Mouse (Mus musculus): ENCODE measurements around the gene Lnpk.

Gene Lnpk

DNA sequence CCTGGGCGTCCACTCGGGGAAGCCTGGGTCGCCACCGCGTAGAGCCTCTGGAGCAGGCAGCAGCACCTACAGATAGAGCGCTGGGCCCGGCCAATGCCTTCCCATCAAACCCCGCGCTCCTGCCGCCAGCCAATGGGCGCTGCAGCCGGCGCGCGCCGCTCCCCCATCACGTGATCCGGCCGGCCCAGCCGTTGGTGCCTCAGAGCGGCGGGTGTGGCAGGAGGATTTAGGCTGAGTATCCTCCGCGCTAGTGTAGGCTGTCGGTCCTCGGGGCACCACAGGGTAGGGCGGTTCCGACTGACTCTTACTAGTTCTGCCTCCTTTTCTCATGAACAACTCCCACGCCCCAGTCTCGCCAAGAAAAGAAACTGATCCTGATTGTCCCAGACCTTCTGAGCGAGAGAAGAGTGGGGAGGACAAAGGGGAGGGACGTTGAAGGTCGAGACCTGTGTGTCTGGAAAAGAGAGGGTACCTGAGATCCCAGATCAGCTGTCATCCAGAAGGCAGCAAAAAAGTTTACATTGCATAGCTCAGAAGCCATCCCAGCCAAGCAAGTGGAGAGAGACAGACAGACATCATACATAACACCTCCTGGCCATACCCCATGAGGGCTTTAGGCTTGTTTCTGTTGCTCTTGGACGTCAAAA is at the start of gene Lnpk:
Lnpk (minus strand) TSS at position 593 of the 647 bp plus-strand sequence.
- peak; percentile 97 for DNase-seq (ENCODE audit: low read depth, low spot score)

GRCm38 (mm10) chr2:74620368-74620767 is 41.1 kb upstream of the Lnpk start:
- DNase-seq (ENCODE audit: low read depth, low spot score) = no peak

DNA sequence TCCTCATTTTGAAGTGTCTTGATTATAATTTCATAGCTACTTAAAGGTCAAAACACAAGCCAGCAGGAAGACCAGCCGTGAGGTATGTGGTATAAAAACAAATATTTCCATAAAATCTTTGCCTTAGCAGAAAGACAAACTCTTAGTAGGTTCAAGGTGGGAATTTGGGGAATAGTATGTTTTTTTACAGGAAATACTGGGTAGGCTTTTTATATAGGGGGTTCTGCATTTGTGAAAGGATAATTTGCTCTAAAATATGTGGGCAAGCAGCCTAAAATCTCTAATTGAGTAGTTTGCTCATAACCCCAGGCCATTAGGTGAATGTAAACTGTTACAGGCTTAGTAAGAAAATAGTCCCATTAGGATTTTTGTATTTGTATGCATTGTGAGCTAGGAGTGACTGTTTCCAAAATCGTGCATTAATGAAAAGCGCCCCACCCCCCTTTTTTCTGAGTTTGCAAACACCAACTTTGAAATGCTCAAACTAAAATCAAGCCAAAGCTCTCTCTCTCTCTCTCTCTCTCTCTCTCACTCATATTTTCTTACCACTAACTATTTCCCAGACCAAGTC is 40.5 kb upstream of the Lnpk start:
- DNase-seq (ENCODE audit: low read depth, low spot score) = no peak

DNA sequence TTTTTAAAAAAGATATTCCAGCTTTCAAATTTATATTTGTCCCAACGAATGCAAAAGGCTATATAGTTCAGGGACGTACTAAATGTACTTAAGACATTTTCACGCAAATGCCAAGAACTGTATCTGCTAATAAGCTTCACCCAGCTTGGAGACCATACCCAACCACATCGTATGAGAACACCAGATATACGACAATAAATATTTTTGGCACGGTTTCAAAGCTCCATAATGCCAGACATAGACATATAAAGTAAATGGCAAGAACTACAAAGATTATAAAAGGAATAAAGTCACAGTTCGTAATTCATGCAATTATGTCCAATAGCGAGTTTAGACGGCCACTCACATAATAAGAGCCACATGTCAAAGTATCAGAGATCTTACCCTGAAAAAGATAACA is 38.5 kb upstream of the Lnpk start:
- DNase-seq (ENCODE audit: low read depth, low spot score) = no peak

- DNase-seq (ENCODE audit: low read depth, low spot score) = peak; percentile 7
These were observed 32.2 kb upstream of the Lnpk start for GRCm38 (mm10) chr2:74611406-74611805.

DNA sequence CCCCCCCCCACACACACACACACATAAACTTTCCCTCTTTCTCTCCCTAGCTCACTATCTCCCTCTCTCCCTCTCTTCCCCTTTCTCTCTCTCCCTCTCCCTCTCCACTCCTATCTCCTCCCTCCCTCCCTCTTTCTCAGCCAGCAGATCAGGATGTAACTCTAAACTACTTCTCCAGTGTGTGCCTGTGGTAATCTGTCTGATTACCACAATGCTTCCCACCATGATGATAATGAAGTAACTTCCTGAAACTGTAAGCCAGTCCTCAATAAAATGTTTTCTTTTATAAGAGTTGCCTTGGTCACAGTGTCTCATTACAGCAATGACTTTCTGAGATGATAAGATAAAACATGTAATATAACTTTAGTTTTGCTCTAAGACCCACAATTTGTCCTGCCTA is 30.1 kb upstream of the Lnpk start:
- DNase-seq (ENCODE audit: low read depth, low spot score) = no peak

- no peak for DNase-seq (ENCODE audit: low read depth, low spot score)
These were observed 27.0 kb upstream of the Lnpk start for GRCm38 (mm10) chr2:74606087-74606760.

DNA sequence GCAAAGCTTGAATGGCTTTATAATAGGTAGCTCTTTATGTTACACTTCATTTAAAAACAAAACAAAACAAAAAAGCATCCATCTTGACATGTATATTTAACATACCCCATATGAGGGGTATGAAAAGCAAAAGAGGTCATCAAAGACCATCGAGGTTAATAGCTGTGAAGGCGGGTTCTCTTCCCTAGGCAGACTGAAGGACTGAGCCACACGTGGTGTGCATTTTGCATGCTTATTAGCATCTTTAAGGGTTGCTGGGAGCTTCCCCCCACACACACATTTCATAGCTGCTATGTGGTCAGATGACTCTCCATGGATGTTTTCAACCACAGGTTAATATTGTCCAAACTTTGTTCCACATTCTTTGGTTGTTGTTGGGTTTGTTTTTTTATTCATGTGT is 24.8 kb upstream of the Lnpk start:
- DNase-seq (ENCODE audit: low read depth, low spot score) = no peak

DNA sequence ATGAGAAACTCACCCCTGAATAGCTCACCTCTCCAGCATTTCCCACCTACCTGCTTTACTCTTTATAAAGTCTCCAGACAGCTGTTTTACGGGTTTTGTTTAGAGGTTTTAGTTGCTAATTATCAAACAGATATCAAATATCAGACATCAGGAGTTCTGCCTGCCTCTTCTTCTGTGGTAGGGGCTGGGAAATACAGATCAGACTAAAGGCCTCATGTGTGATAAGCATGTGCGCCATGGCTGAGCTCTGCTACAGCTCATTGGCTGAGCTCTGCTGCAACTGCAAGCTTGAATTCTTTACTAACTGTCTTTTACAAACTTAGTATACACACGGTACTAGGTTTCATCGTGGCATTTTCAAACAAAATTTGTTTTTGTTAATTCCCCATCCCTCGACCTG is 23.2 kb upstream of the Lnpk start:
- no peak for DNase-seq (ENCODE audit: low read depth, low spot score)

DNA sequence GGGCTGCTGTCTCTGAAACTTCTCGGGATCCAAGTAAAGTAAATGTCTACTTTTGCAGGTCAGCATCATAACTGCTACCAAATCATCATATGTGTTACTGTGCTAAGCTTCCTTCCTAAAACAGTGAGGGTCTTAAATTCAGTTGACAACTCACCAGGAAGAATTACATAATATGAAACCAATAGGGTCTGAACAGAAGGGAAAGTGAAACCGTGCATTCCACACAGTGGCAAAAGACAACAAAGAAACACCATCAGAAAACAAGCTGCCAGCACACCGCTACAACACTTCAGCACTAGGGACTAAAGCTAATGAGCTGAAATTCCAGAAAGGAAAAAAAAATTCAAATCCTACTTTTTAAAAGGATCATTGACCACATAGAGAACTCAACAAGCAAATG is 17.9 kb upstream of the Lnpk start:
- no peak for DNase-seq (ENCODE audit: low read depth, low spot score)

DNA sequence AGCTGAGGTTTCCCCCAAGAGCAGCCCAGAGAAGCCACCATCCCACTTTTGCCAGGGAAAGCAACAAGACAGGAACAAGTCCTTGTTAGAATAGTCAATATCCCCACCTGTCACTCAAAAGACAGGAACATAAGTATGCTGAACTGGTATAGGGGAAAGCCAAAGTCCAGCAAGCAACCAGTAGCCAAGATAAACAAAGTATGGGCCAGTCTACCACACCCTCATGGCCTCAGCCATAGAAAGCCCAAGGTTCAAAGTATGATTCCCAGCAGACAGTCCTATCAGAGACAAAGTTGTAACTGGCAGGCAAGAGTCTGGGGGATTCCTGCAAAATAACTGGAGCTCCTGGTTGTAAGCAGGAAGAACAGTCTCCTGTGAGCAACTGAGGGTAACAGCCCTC is 16.9 kb upstream of the Lnpk start:
- DNase-seq (ENCODE audit: low read depth, low spot score) = no peak

- peak; percentile 61 for DNase-seq (ENCODE audit: low read depth, low spot score)
These were observed 941 bp downstream of the Lnpk start for GRCm38 (mm10) chr2:74578146-74578842.

GRCm38 (mm10) chr2:74570390-74570789 is 8.8 kb downstream of the Lnpk start:
- DNase-seq (ENCODE audit: low read depth, low spot score) = no peak

DNA sequence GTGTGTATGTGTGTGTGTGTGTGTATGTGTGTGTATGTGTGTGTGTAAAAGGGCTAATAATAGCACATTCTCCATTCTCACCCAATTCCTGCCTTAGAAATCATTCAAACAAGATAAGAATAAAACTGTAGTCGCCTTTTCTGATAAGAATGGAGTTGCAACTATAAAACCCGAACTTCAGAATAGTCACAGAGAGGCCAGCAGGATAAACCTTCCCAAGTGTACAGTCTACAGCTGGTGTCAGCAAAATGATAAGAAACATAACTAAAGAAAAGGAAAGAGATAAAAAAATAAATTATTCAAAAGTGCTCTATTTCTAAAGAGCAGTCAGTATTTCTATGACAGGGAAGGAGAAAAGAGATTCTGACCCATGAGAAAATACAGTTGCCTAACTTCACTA is 19.4 kb downstream of the Lnpk start:
- DNase-seq (ENCODE audit: low read depth, low spot score) = no peak

- no peak for DNase-seq (ENCODE audit: low read depth, low spot score)
These were observed 20.1 kb downstream of the Lnpk start for GRCm38 (mm10) chr2:74559092-74559491.

DNA sequence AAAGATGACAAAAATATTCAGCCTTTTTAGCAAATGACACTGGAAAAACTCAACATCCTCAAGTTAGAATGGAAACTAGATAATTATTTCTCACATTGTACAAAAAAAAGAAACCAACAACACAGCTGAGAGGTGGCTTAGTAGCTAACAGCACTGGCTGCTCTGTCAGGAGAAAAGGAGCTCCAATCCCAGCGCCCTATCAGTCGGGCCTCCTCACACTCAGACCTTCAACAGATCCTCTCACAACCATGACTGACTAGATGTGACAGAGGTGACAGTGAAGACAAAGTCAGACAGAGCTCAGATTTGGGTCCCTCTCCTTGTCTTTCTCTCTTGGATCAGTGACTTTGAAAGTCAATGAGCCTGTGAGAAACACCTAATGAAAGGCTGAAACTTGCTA is 21.8 kb downstream of the Lnpk start:
- DNase-seq (ENCODE audit: low read depth, low spot score) = no peak

DNA sequence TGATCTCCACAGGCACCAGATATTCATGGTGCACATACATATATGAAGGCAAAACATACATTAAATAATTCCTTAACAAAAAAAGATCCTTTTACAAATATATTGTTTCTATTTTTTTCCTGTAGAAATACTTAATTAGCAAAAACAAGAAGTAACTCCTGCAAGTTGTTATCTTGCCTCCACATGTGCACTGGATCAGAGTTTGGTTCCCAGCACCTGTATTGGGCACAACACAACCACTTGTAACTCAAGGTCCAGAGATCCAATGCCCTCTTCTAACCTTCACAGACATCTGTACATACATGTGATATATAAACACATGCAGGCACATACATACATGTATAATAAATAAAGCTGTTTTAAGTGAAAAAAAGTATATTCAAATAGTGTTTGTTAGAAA is 27.3 kb downstream of the Lnpk start:
- DNase-seq (ENCODE audit: low read depth, low spot score) = no peak

DNA sequence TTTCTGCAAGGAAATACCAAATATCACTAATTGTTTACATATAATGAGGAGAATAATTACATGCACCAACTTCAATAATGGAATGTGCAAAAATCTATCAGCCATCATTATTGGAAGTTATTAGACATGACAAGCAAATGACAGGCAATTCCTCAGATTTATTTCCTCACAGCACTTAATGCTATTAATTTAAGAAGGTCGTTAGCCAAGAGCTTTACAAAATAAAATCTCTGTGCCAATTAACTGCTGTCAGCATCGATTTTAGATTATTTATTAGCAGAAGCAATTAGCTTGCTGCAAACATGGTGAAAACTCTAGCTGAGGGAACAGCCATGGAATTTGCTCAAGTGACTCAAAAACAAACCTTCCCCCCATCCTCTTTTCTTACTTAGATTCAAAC is 30.9 kb downstream of the Lnpk start:
- DNase-seq (ENCODE audit: low read depth, low spot score) = no peak

- no peak for DNase-seq (ENCODE audit: low read depth, low spot score)
These were observed 70.9 kb downstream of the Lnpk start for GRCm38 (mm10) chr2:74508302-74508701.

GRCm38 (mm10) chr2:74506439-74506838 is 72.8 kb downstream of the Lnpk start:
- no peak for DNase-seq (ENCODE audit: low read depth, low spot score)

DNA sequence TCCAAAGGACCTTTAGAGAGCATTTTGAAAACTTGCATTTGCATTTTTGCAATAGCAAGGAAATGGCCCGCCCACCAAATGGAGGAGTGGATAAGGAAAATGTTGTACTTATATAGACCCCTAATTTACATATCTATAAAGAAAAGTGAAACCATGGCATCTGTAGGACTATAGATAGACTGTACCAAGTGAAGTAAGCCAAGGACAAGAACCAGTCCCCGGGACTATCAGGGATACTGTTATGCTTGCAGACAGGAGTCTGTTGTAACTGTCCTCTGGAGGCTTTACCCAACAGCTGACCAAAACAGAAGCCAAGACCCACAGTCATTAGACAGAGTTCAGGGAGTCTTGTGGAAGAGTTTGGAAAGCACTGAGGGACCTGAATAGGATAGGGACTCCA is 78.9 kb downstream of the Lnpk start:
- no peak for DNase-seq (ENCODE audit: low read depth, low spot score)

- no peak for DNase-seq (ENCODE audit: low read depth, low spot score)
These were observed 81.4 kb downstream of the Lnpk start for GRCm38 (mm10) chr2:74497851-74498250.

GRCm38 (mm10) chr2:74491426-74491825 is 87.8 kb downstream of the Lnpk start:
- no peak for DNase-seq (ENCODE audit: low read depth, low spot score)

All from ZHBTc4 (cell line).